Mouse (Mus musculus): Measurements from ENCODE around the gene Rps26. TPM values are rescaled to one million over a fixed set of nuclear protein-coding genes. Genes with fewer than 3 reads are reported as not detected.

Rps26 gene
- polyA plus RNA-seq, 1 experiment = 530 TPM

- no peak for DNase-seq
- 85% methylated on average over 4 of the region's 4 CpGs for WGBS
- Histone ChIP-seq H3K4me3 (replicated peaks; ENCODE audit: extremely low read depth, low read depth, low read length) (no peak overlapping the region), H3K4me1 (ENCODE audit: control insufficient read depth, insufficient read depth, low read length) (peaks cover 3% of the 10 kb centered on the region; the same call in 1 of the 2 replicates)
- TF ChIP-seq POLR2A (IDR thresholded peaks at IDR 0.05; ENCODE audit: borderline replicate concordance, extremely low read depth, low read depth, low read length) = no peak
- TF ChIP-seq CTCF (IDR thresholded peaks at IDR 0.05; ENCODE audit: insufficient read depth, low read length) = no peak
Measured at GRCm38 (mm10) chr10:128579731-128580130, 46.8 kb downstream of the Rps26 start.

- H3K4me1 ChIP-seq (ENCODE audit: control insufficient read depth, insufficient read depth, low read length) = peaks cover 3% of the 10 kb centered on the region; the same call in 1 of the 2 replicates
- DNase-seq = no peak
- 75% methylated on average over 3 of the region's 3 CpGs for WGBS
- no peak overlapping the region for H3K4me3 ChIP-seq (replicated peaks; ENCODE audit: extremely low read depth, low read depth, low read length)
- TF ChIP-seq POLR2A (IDR thresholded peaks at IDR 0.05; ENCODE audit: borderline replicate concordance, extremely low read depth, low read depth, low read length) (no peak), CTCF (IDR thresholded peaks at IDR 0.05; ENCODE audit: insufficient read depth, low read length) (no peak)
Measured at GRCm38 (mm10) chr10:128579298-128579697, 47.2 kb downstream of the Rps26 start.

GRCm38 (mm10) chr10:128578330-128578729 lies 48.2 kb downstream of the Rps26 start:
- DNase-seq = no peak
- TF ChIP-seq CTCF (IDR thresholded peaks at IDR 0.05; ENCODE audit: insufficient read depth, low read length) (no peak), POLR2A (IDR thresholded peaks at IDR 0.05; ENCODE audit: borderline replicate concordance, extremely low read depth, low read depth, low read length) (no peak)
- 52% methylated on average over 11 of the region's 11 CpGs for WGBS
- H3K4me1 ChIP-seq (ENCODE audit: control insufficient read depth, insufficient read depth, low read length) = no peaks in the 10 kb centered on the region
- H3K4me3 ChIP-seq (replicated peaks; ENCODE audit: extremely low read depth, low read depth, low read length) = no peak overlapping the region

- no peaks in the 10 kb centered on the region for H3K4me1 ChIP-seq (ENCODE audit: control insufficient read depth, insufficient read depth, low read length)
- no peak for DNase-seq
- no peak overlapping the region for H3K4me3 ChIP-seq (replicated peaks; ENCODE audit: extremely low read depth, low read depth, low read length)
- WGBS = 84% methylated on average over 2 of the region's 2 CpGs
- TF ChIP-seq CTCF (IDR thresholded peaks at IDR 0.05; ENCODE audit: insufficient read depth, low read length) (peak; percentile 50), POLR2A (IDR thresholded peaks at IDR 0.05; ENCODE audit: borderline replicate concordance, extremely low read depth, low read depth, low read length) (no peak)
Measured at GRCm38 (mm10) chr10:128575063-128575462, 51.5 kb downstream of the Rps26 start.

Other genes with a start within 250 kb of the Rps26 start
- 24.5 and 31.6 TPM in 2 replicates for gene Ankrd52, start 249.6 kb downstream of the Rps26 start, polyA plus RNA-seq (2012; rRNA removed)
- gene Slc39a5, start 225.5 kb downstream of the Rps26 start, polyA plus RNA-seq (2012; rRNA removed) = 0.42 TPM in 1 of 2 replicates, not detected in the other
- gene Nabp2, start 215.3 kb downstream of the Rps26 start, polyA plus RNA-seq (2012; rRNA removed) = 22.1 and 23.4 TPM in 2 replicates
- gene Rnf41, start 215.1 kb downstream of the Rps26 start, polyA plus RNA-seq (2012; rRNA removed) = 24.4 and 25.5 TPM in 2 replicates
- gene Smarcc2, start 167.5 kb downstream of the Rps26 start, polyA plus RNA-seq (2012; rRNA removed) = 99.8 TPM in 2 replicates
- gene Myl6, start 132.6 kb downstream of the Rps26 start, polyA plus RNA-seq (2012; rRNA removed) = 771 and 1,159 TPM in 2 replicates
- 1.9 and 2.0 TPM in 2 replicates for gene Myl6b, start 128.1 kb downstream of the Rps26 start, polyA plus RNA-seq (2012; rRNA removed)
- gene Esyt1, start 100.9 kb downstream of the Rps26 start, polyA plus RNA-seq (2012; rRNA removed) = 94.9 and 97.2 TPM in 2 replicates
- gene Zc3h10, start 79.0 kb downstream of the Rps26 start, polyA plus RNA-seq (2012; rRNA removed) = 13.2 and 15.1 TPM in 2 replicates
- gene Rpl41, start 77.4 kb downstream of the Rps26 start, polyA plus RNA-seq (2012; rRNA removed) = 1,224 and 1,373 TPM in 2 replicates
- 13.7 and 23.9 TPM in 2 replicates for gene Pa2g4, start 60.8 kb downstream of the Rps26 start, polyA plus RNA-seq (2012; rRNA removed)
- 20.0 and 24.9 TPM in 2 replicates for gene Erbb3, start 37.1 kb downstream of the Rps26 start, polyA plus RNA-seq (2012; rRNA removed)
- 2.7 and 4.4 TPM in 2 replicates for gene Ikzf4, start 19.2 kb upstream of the Rps26 start, polyA plus RNA-seq (2012; rRNA removed)
- gene Suox, start 47.3 kb upstream of the Rps26 start, polyA plus RNA-seq (2012; rRNA removed) = 8.9 and 15.3 TPM in 2 replicates
- gene Rab5b, start 69.5 kb upstream of the Rps26 start, polyA plus RNA-seq (2012; rRNA removed) = 80.0 and 109 TPM in 2 replicates
- 0.36 and 0.51 TPM in 2 replicates for gene Pmel, start 77.4 kb upstream of the Rps26 start, polyA plus RNA-seq (2012; rRNA removed)
- 11.4 and 17.3 TPM in 2 replicates for gene Cdk2, start 78.3 kb upstream of the Rps26 start, polyA plus RNA-seq (2012; rRNA removed)
- 38.4 and 53.7 TPM in 2 replicates for gene Dgka, start 118.1 kb upstream of the Rps26 start, polyA plus RNA-seq (2012; rRNA removed)
- 15.9 and 22.4 TPM in 2 replicates for gene Pym1, start 121.1 kb upstream of the Rps26 start, polyA plus RNA-seq (2012; rRNA removed)
- gene Mmp19, start 164.2 kb upstream of the Rps26 start, polyA plus RNA-seq (2012; rRNA removed) = 10.0 and 10.3 TPM in 2 replicates
- 14.8 and 22.7 TPM in 2 replicates for gene Dnajc14, start 177.3 kb upstream of the Rps26 start, polyA plus RNA-seq (2012; rRNA removed)
- 18.3 and 20.6 TPM in 2 replicates for gene Tmem198b, start 177.6 kb upstream of the Rps26 start, polyA plus RNA-seq (2012; rRNA removed)
- gene Sarnp, start 190.6 kb upstream of the Rps26 start, polyA plus RNA-seq (2012; rRNA removed) = 3.4 and 9.9 TPM in 2 replicates
- 47.5 and 64.6 TPM in 2 replicates for gene Ormdl2, start 194.9 kb upstream of the Rps26 start, polyA plus RNA-seq (2012; rRNA removed)

Data from lung, adult 2 months (tissue).